Mouse (Mus musculus): ENCODE measurements around the gene Stxbp4. TPM values are rescaled to one million over a fixed set of nuclear protein-coding genes. Genes with fewer than 3 reads are reported as not detected.

Stxbp4 gene
- total and polyA plus RNA-seq, 3 experiments, result 4.0 to 4.9 TPM; not detected in 1

DNA sequence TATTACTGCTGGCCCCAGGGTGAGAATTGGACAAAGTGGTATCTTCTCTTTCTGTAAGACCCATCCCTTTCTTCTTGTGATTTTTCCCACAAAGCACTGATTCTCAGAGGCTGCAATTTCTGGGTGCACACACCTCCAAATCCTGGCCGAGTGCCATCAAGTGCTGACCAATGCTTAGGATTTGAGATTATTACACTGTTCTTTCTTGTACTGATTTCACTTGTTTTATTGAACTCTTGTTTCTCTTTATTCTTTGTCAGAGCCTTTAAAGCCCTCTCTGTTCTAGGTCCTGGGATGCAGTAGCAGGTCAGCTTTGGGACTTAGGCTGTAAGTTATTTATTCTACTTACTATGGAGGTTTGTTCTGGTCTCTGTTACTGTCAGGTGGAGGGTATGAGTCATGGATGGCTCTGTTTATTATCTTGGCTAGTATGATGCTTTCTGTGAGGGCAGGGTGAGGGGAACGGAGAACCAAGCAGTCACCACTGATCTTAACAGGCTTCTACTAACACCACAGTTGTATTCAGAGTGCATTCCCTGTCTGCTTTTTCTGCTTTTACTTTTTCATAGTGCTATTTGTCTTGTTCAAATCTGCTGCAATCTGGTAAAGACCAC is 67.1 kb downstream of the Stxbp4 start:
- Histone ChIP-seq H3K79me2 (ENCODE audit: control insufficient read depth, insufficient read depth, low read length, poor library complexity) (no peaks in the 10 kb centered on the region), H3K36me3 (ENCODE audit: control insufficient read depth in 1 of 2, insufficient read depth in 2 of 2, low read length in 2 of 2) (peaks cover 0 to 8% of the 10 kb centered on the region in 2 experiments; a peak in 2 of 4 replicates), H3K4me1 (ENCODE audit: control insufficient read depth in 1 of 2, insufficient read depth in 2 of 2, low read length in 2 of 2) (peaks cover 0 to 2% of the 10 kb centered on the region in 2 experiments; a peak in 2 of 4 replicates), H3K27me3 (ENCODE audit: control insufficient read depth in 1 of 2, insufficient read depth in 2 of 2, low read length in 2 of 2) (no peaks in the 10 kb centered on the region), H3K4me3 (ENCODE audit: control insufficient read depth in 1 of 2, insufficient read depth in 1 of 2, low read depth in 2 of 2, low read length in 2 of 2) (no peak overlapping the region), H3K9ac (ENCODE audit: control insufficient read depth, low read depth, low read length, poor library complexity, severe bottlenecking) (no peak overlapping the region), H3K9me3 (replicated peaks; ENCODE audit: insufficient read depth, low read length) (no peaks in the 10 kb centered on the region), H3K27ac (ENCODE audit: control insufficient read depth, low read depth, low read length) (no peak overlapping the region)
- TF ChIP-seq POLR2AphosphoS5 (IDR thresholded peaks at IDR 0.05; ENCODE audit: borderline replicate concordance, low read depth, low read length) (no peak), MAFK (IDR thresholded peaks at IDR 0.05; ENCODE audit: borderline replicate concordance, low read depth, low read length) (no peak), KAT2A (conservative IDR thresholded peaks at IDR 0.05; ENCODE audit: low read depth, low read length) (no peak), USF1 (IDR thresholded peaks at IDR 0.05; ENCODE audit: low read depth, low read length) (no peak)
- DNase-seq (ENCODE audit: low read depth, low spot score), result peak; percentile 65

DNA sequence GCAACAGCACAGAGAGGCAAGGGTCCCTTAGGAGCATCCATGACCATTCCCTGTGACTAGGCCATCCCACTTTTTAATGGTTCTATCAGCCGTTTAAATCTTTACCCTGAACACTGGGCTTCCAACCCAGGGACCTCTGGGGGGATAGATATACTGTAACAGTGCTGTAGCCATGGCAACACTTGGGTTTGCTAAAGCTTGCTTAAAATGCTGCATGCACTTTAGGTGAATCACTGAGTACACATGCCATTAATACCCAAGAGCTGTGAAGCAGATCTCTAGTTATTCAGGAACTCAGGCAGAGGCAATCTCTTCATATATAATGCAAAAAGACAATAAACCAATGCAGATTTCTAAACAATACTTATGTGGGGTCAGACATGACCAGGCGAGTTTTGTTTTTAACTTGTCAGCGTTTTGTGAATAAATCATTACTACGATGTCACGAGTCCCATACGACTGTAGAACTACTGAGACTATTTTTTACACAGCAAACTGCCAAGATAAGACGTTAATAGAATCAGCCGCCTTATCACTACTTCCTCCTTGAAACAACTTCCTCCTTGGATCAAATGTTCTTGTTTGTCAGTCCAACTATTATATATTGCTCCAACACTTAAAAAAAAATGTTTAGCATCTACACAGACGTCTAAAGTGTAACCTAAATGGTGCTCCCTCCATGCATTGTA is 79.4 kb downstream of the Stxbp4 start:
- Histone ChIP-seq H3K9me3 (replicated peaks; ENCODE audit: insufficient read depth, low read length) (no peaks in the 10 kb centered on the region), H3K9ac (ENCODE audit: control insufficient read depth, low read depth, low read length, poor library complexity, severe bottlenecking) (no peak overlapping the region), H3K4me3 (ENCODE audit: control insufficient read depth in 1 of 2, insufficient read depth in 1 of 2, low read depth in 2 of 2, low read length in 2 of 2) (peak overlapping the region; percentile 6 to 7; a peak in 2 of 4 replicates), H3K27ac (ENCODE audit: control insufficient read depth, low read depth, low read length) (peak overlapping the region; percentile 75), H3K36me3 (ENCODE audit: control insufficient read depth in 1 of 2, insufficient read depth in 2 of 2, low read length in 2 of 2) (peaks cover 0 to 51% of the 10 kb centered on the region in 2 experiments; a peak in 2 of 4 replicates), H3K27me3 (ENCODE audit: control insufficient read depth in 1 of 2, insufficient read depth in 2 of 2, low read length in 2 of 2) (no peaks in the 10 kb centered on the region), H3K4me1 (ENCODE audit: control insufficient read depth in 1 of 2, insufficient read depth in 2 of 2, low read length in 2 of 2) (peaks cover 28 to 40% of the 10 kb centered on the region in 2 experiments), H3K79me2 (ENCODE audit: control insufficient read depth, insufficient read depth, low read length, poor library complexity) (no peaks in the 10 kb centered on the region; the same call in 1 of the 2 replicates)
- peak; percentile 82 for DNase-seq (ENCODE audit: low read depth, low spot score)
- TF ChIP-seq POLR2AphosphoS2 (IDR thresholded peaks at IDR 0.05; ENCODE audit: low read length) (no peak), CHD1 (IDR thresholded peaks at IDR 0.05; ENCODE audit: low read depth, low read length) (no peak), ZMIZ1 (IDR thresholded peaks at IDR 0.05; ENCODE audit: low read depth, low read length) (no peak), SIN3A (IDR thresholded peaks at IDR 0.05; ENCODE audit: low read length) (peak; percentile 85), MAX (IDR thresholded peaks at IDR 0.05; ENCODE audit: low read length) (peak; percentile 35; the same call in 1 of the 2 replicates), EP300 (IDR thresholded peaks at IDR 0.05; ENCODE audit: low read depth in 1 of 2, low read length in 2 of 2) (peak; percentile 97 to 99), MEF2A (IDR thresholded peaks at IDR 0.05; ENCODE audit: extremely low read depth, insufficient replicate concordance, low read depth, low read length, poor library complexity, severe bottlenecking) (peak; percentile 97), POLR2AphosphoS5 (IDR thresholded peaks at IDR 0.05; ENCODE audit: borderline replicate concordance, low read depth, low read length) (no peak), MAFK (IDR thresholded peaks at IDR 0.05; ENCODE audit: borderline replicate concordance, low read depth, low read length) (peak; percentile 94), ZNF384 (IDR thresholded peaks at IDR 0.05; ENCODE audit: low read depth, low read length) (peak; percentile 94), SMC3 (IDR thresholded peaks at IDR 0.05; ENCODE audit: low read depth, low read length) (no peak), RAD21 (IDR thresholded peaks at IDR 0.05; ENCODE audit: low read depth, low read length) (no peak), TBP (IDR thresholded peaks at IDR 0.05; ENCODE audit: low read depth, low read length) (no peak), TAL1 (IDR thresholded peaks at IDR 0.05; ENCODE audit: low read length) (peak; percentile 59), USF1 (IDR thresholded peaks at IDR 0.05; ENCODE audit: low read depth, low read length) (peak; percentile 72), USF2 (IDR thresholded peaks at IDR 0.05; ENCODE audit: borderline replicate concordance in 1 of 2, insufficient read depth in 1 of 2, low read depth in 1 of 2, low read length in 2 of 2) (no peak), MXI1 (IDR thresholded peaks at IDR 0.05; ENCODE audit: low read depth, low read length) (no peak), ZC3H11A (IDR thresholded peaks at IDR 0.05; ENCODE audit: low read depth, low read length) (0 out of 2 replicates have a peak, but pooled peaks have one; percentile 12), CTCF (IDR thresholded peaks at IDR 0.05 in 2 of 3, conservative IDR thresholded peaks at IDR 0.05 in 1 of 3; ENCODE audit: control insufficient read depth in 1 of 3, insufficient read depth in 1 of 3, low read depth in 2 of 3, low read length in 3 of 3, poor library complexity in 1 of 3, severe bottlenecking in 1 of 3) (no peak), ELF1 (IDR thresholded peaks at IDR 0.05; ENCODE audit: low read depth, low read length) (peak; percentile 40; the same call in 1 of the 2 replicates), BHLHE40 (IDR thresholded peaks at IDR 0.05; ENCODE audit: borderline replicate concordance, low read depth, low read length) (peak; percentile 97), JUND (IDR thresholded peaks at IDR 0.05; ENCODE audit: low read depth, low read length) (no peak), E2F4 (IDR thresholded peaks at IDR 0.05; ENCODE audit: borderline replicate concordance, low read depth, low read length) (no peak), MYB (IDR thresholded peaks at IDR 0.05; ENCODE audit: low read depth, low read length) (peak; percentile 86), TCF12 (IDR thresholded peaks at IDR 0.05; ENCODE audit: low read depth, low read length) (peak; percentile 90), RCOR1 (IDR thresholded peaks at IDR 0.05; ENCODE audit: low read depth, low read length) (peak; percentile 98), POLR2A (IDR thresholded peaks at IDR 0.05; ENCODE audit: control insufficient read depth in 1 of 2, insufficient read depth in 1 of 2, low read depth in 1 of 2, low read length in 2 of 2, poor library complexity in 1 of 2) (no peak)

Measured in MEL (cell line).